Mouse (Mus musculus): Measurements from ENCODE around the gene Gm42688. TPM values are rescaled to one million over a fixed set of nuclear protein-coding genes. Genes with fewer than 3 reads are reported as not detected.

Gene Gm42688
- polyA plus RNA-seq, 2 experiments: 0.76 to 2.4 TPM

DNA sequence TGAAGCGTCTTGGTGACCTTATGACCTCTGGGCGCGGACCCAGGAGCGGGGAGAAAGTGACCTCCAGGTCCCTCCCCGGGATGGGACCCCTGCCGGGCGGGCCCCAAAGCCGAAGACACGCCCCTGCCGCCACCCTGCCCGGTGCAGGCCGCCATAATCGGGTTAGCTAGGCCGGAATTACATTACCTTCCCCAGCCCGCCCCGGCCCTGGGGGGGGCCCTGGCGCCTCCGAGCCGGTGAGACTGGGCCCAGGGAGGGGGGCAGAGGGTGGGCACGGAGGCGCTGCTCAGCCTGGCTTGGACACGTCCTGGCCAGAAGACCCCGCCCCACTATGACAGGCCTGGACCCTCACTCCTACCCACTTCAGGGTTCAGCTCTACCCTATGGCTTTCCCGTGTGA is 30.2 kb upstream of the Gm42688 start:
- no peaks in the 10 kb centered on the region for H3K4me1 ChIP-seq (replicated peaks; ENCODE audit: control insufficient read depth in 2 of 2, insufficient read depth in 2 of 2, low read length in 1 of 2)
- no peaks in the 10 kb centered on the region for H3K36me3 ChIP-seq (replicated peaks; ENCODE audit: control insufficient read depth, insufficient read depth, low read depth)
- peak overlapping the region in 1 of 2 experiments; percentile 16; a peak in 1 of 4 replicates for H3K4me3 ChIP-seq (ENCODE audit: insufficient read depth in 1 of 2, low read depth in 2 of 2, low read length in 2 of 2)
- DNase-seq (ENCODE audit: low read depth in 3 of 3, low spot score in 3 of 3) (no peak), ATAC-seq (ENCODE audit: insufficient read depth) (no peak)
- H3K4me2 ChIP-seq (ENCODE audit: low read depth): 0 out of 2 replicates have a peak overlapping the region, but pooled peaks have one; percentile 8
- no peak overlapping the region for H3K9ac ChIP-seq (replicated peaks)
- peaks cover 95% of the 10 kb centered on the region for H3K27me3 ChIP-seq (ENCODE audit: control insufficient read depth, insufficient read depth, low read length)
- no peak overlapping the region for H3K27ac ChIP-seq
- no peak for TF ChIP-seq EP300 (IDR thresholded peaks at IDR 0.05; ENCODE audit: low read depth)
- TF ChIP-seq CTCF (IDR thresholded peaks at IDR 0.05; ENCODE audit: low read depth): no peak
- WGBS (ENCODE audit: insufficient replicate concordance): 1% methylated on average over 24 of the region's 24 CpGs
- no peaks in the 10 kb centered on the region for H3K9me3 ChIP-seq (ENCODE audit: control insufficient read depth, low read length)

DNA sequence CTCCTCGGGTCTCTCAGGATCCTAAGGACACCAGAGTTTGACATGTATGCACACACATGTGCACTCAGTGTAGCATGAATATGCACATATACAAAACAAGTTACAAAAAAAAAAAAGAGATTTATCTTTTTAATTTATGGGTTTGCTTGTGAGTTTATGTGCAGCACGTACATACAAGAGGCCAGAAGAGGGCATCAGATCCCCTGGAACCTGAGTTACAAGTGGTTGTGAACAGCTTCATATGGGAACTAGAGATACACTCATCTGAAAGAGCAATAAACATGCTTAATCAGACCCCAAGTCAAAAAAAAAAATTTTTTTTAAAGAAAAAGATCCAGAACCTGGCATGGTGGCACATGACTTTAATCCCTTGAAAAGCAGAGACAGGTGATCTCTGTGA is 26.4 kb upstream of the Gm42688 start:
- Histone ChIP-seq H3K4me3 (ENCODE audit: insufficient read depth in 1 of 2, low read depth in 2 of 2, low read length in 2 of 2) (no peak overlapping the region), H3K9me3 (ENCODE audit: control insufficient read depth, low read length) (no peaks in the 10 kb centered on the region), H3K36me3 (replicated peaks; ENCODE audit: control insufficient read depth, insufficient read depth, low read depth) (peaks cover 2% of the 10 kb centered on the region; the same call in 1 of the 2 replicates), H3K4me2 (ENCODE audit: low read depth) (no peak overlapping the region), H3K27ac (no peak overlapping the region), H3K27me3 (ENCODE audit: control insufficient read depth, insufficient read depth, low read length) (peaks cover 63% of the 10 kb centered on the region), H3K4me1 (replicated peaks; ENCODE audit: control insufficient read depth in 2 of 2, insufficient read depth in 2 of 2, low read length in 1 of 2) (peaks cover 8% of the 10 kb centered on the region in 2 experiments), H3K9ac (replicated peaks) (no peak overlapping the region)
- peak; percentile 46; the same call in 1 of the 2 replicates for TF ChIP-seq CTCF (IDR thresholded peaks at IDR 0.05; ENCODE audit: low read depth)
- no peak for TF ChIP-seq EP300 (IDR thresholded peaks at IDR 0.05; ENCODE audit: low read depth)
- DNase-seq (ENCODE audit: low read depth in 3 of 3, low spot score in 3 of 3) (no peak), ATAC-seq (ENCODE audit: insufficient read depth) (no peak)
- WGBS (ENCODE audit: insufficient replicate concordance): 7% methylated on average over 2 of the region's 2 CpGs

DNA sequence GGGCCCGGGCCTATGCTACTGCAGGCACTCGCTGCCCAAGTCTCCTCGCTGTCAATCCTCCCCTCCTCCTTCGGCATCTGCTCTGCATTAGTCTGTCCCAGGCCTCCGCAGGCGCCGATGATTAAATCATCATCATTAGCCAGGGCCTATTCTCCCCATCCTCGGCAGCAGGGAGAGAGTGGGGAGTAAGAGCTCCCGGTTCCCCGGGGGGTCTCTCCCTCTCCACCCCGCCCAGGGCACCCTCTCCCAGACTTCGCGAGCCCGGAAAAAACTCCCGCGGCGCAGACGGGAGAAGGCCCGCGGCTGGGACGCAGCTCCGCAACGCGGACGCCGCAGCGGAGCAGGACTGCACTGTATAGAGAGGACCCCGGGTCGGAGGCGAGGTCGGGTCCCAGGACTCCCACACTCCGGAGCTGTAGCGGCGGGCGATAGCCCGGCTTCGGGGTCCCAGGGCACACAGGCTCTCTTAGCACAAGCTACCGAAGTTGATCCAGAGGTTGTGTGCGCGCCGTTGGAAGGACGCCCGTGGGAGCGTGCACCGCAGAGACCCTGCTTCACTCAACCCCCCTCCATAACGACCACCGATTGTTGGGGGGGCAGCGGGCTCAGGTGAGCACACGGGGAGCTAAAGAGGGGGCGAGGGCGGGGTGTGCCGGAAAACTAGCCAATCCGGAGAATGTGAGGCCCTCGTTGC is 23.6 kb upstream of the Gm42688 start, which contains the start of gene Pcgf1:
TSS of gene Pcgf1 (plus strand) at position 240 of the 694 bp plus-strand sequence.
- Histone ChIP-seq H3K27ac (peak within 1 kb of the TSS; percentile 84), H3K9ac (replicated peaks) (peak within 1 kb of the TSS; percentile 92), H3K4me3 (ENCODE audit: insufficient read depth in 1 of 2, low read depth in 2 of 2, low read length in 2 of 2) (peak within 1 kb of the TSS; percentile 92 to 96), H3K4me1 (replicated peaks; ENCODE audit: control insufficient read depth in 2 of 2, insufficient read depth in 2 of 2, low read length in 1 of 2) (peaks cover 8% of the 10 kb centered on the region in 2 experiments), H3K36me3 (replicated peaks; ENCODE audit: control insufficient read depth, insufficient read depth, low read depth) (peaks cover 6% of the 10 kb centered on the region), H3K27me3 (ENCODE audit: control insufficient read depth, insufficient read depth, low read length) (peaks cover 35% of the 10 kb centered on the region), H3K4me2 (ENCODE audit: low read depth) (peak within 1 kb of the TSS; percentile 84), H3K9me3 (ENCODE audit: control insufficient read depth, low read length) (no peaks in the 10 kb centered on the region)
- peak; percentile 27 for ATAC-seq (ENCODE audit: insufficient read depth)
- TF ChIP-seq EP300 (IDR thresholded peaks at IDR 0.05; ENCODE audit: low read depth) (no peak), CTCF (IDR thresholded peaks at IDR 0.05; ENCODE audit: low read depth) (no peak)
- DNase-seq (ENCODE audit: low read depth in 3 of 3, low spot score in 3 of 3): no peak
- WGBS (ENCODE audit: insufficient replicate concordance): under 1% methylated on average over 54 of the region's 54 CpGs

DNA sequence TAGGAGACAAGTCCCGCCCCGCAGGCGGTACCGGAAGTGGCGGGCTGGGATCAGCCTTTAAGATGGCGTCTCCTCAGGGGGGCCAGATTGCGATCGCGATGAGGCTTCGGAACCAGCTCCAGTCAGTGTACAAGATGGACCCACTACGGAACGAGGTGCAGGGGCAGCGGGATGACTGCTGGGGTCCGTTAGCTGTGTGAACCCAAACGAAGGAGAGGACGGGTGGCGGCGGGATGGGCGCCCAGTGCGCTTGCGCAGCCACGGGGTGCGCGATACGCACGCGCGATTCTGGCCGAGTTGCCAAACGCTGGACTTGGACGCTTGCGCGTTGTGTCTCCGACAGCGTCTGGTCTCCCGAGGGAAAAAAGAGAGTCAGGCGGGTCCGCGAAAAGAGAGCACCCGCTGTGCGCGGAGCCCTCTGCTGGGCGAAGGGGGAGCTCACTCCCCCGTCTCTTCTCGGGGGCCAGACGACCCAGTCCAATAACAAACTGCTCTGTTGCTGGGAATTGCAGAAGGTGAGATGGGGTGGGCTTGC is 23.0 kb upstream of the Gm42688 start:
- under 1% methylated on average over 46 of the region's 46 CpGs for WGBS (ENCODE audit: insufficient replicate concordance)
- peaks cover 32% of the 10 kb centered on the region for H3K27me3 ChIP-seq (ENCODE audit: control insufficient read depth, insufficient read depth, low read length)
- peak overlapping the region; percentile 92 to 96 for H3K4me3 ChIP-seq (ENCODE audit: insufficient read depth in 1 of 2, low read depth in 2 of 2, low read length in 2 of 2)
- DNase-seq (ENCODE audit: low read depth in 3 of 3, low spot score in 3 of 3): peak; percentile 95
- peaks cover 6% of the 10 kb centered on the region for H3K36me3 ChIP-seq (replicated peaks; ENCODE audit: control insufficient read depth, insufficient read depth, low read depth)
- peak; percentile 91 for ATAC-seq (ENCODE audit: insufficient read depth)
- peaks cover 8% of the 10 kb centered on the region in 2 experiments for H3K4me1 ChIP-seq (replicated peaks; ENCODE audit: control insufficient read depth in 2 of 2, insufficient read depth in 2 of 2, low read length in 1 of 2)
- TF ChIP-seq CTCF (IDR thresholded peaks at IDR 0.05; ENCODE audit: low read depth) (peak; percentile 72), EP300 (IDR thresholded peaks at IDR 0.05; ENCODE audit: low read depth) (no peak)
- peak overlapping the region; percentile 92 for H3K9ac ChIP-seq (replicated peaks)
- no peaks in the 10 kb centered on the region for H3K9me3 ChIP-seq (ENCODE audit: control insufficient read depth, low read length)
- peak overlapping the region; percentile 84 for H3K27ac ChIP-seq
- peak overlapping the region; percentile 84 for H3K4me2 ChIP-seq (ENCODE audit: low read depth)

DNA sequence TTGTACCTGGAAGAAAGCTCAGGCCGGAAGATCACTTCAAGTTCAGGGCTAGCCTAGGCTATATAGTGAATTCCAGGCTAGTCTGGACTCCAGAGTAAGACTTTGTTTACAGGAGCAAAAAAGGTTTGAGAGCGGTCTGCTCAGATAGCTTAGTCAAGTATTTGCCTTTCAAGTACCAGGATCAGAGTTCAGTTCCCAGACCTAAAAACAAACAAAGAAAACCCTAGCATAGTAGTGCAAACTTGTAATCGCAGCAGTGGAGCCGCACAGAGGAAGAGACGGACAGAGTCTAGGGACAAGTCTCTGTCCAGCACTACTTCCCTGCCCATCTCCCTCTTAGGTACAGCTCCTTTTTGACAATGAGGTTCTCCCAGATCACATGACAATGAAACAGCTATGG is 21.2 kb upstream of the Gm42688 start:
- Histone ChIP-seq H3K4me2 (ENCODE audit: low read depth) (peak overlapping the region; percentile 8; the same call in 1 of the 2 replicates), H3K27me3 (ENCODE audit: control insufficient read depth, insufficient read depth, low read length) (peaks cover 33% of the 10 kb centered on the region), H3K36me3 (replicated peaks; ENCODE audit: control insufficient read depth, insufficient read depth, low read depth) (peaks cover 6% of the 10 kb centered on the region), H3K9me3 (ENCODE audit: control insufficient read depth, low read length) (no peaks in the 10 kb centered on the region), H3K4me3 (ENCODE audit: insufficient read depth in 1 of 2, low read depth in 2 of 2, low read length in 2 of 2) (no peak overlapping the region), H3K27ac (no peak overlapping the region), H3K4me1 (replicated peaks; ENCODE audit: control insufficient read depth in 2 of 2, insufficient read depth in 2 of 2, low read length in 1 of 2) (peaks cover 8% of the 10 kb centered on the region in 2 experiments), H3K9ac (replicated peaks) (no peak overlapping the region; the same call in 1 of the 2 replicates)
- no peak for TF ChIP-seq EP300 (IDR thresholded peaks at IDR 0.05; ENCODE audit: low read depth)
- no peak for TF ChIP-seq CTCF (IDR thresholded peaks at IDR 0.05; ENCODE audit: low read depth)
- WGBS (ENCODE audit: insufficient replicate concordance): 81% methylated on average over 5 of the region's 5 CpGs
- ATAC-seq (ENCODE audit: insufficient read depth): no peak
- no peak for DNase-seq (ENCODE audit: low read depth in 3 of 3, low spot score in 3 of 3)

Data from liver, embryonic 14.5 days (tissue).